In genomic region chr19:61224678-61225525, GRCm38 (mm10) we compare ENCODE assay signal across 9 mouse cellular contexts. TPM values are rescaled to one million over a fixed set of nuclear protein-coding genes. Genes with fewer than 3 reads are reported as not detected.
DNase-seq lines count a peak whose midpoint lies in the region; ATAC-seq lines count a peak whose summit lies in the region.
"Had no signal": no experiment of that assay in that cellular context is flagged by ENCODE, and none has a peak within 500 bp of the region (broad histone marks: within the 10 kb centered on the region; RNA-seq: fewer than 3 reads in every experiment).

No protein-coding gene starts in this region.

- no peak for DNase-seq in frontal cortex, postnatal 36 days (ENCODE audit: low spot score in 2 of 2)
- DNase-seq in urinary bladder, postnatal 14 days (ENCODE audit: low spot score): peak; percentile 12
- DNase-seq in urinary bladder, adult 2 months (ENCODE audit: low spot score): no peak
- peak; percentile 26 to 48 for DNase-seq in kidney, postnatal 4 days

- peaks cover 8% of the 10 kb centered on the region for H3K4me1 ChIP-seq in forebrain, embryonic 16.5 days (replicated peaks; ENCODE audit: control insufficient read depth, insufficient read depth, low read length)
- H3K4me1 ChIP-seq in midbrain, embryonic 13.5 days (replicated peaks): no peaks in the 10 kb centered on the region

- 0 out of 2 replicates have a peak, but pooled peaks have one; percentile 1 for ATAC-seq in frontal cortex, adult (ENCODE audit: low TSS enrichment)
- ATAC-seq in forebrain, embryonic 16.5 days: peak; percentile 6
- ATAC-seq in midbrain, embryonic 13.5 days: peak; percentile 28
- ATAC-seq in monocyte, adult 5-6 weeks (replicated peaks; ENCODE audit: insufficient number of reproducible peaks, low FRiP score, low TSS enrichment, poor library complexity, severe bottlenecking): no peak

- H3K27ac ChIP-seq in forebrain, embryonic 16.5 days (ENCODE audit: low read length): no peak overlapping the region
- H3K27ac ChIP-seq in midbrain, embryonic 13.5 days: no peak overlapping the region

- no peaks in the 10 kb centered on the region for H3K36me3 ChIP-seq in forebrain, embryonic 16.5 days (ENCODE audit: control insufficient read depth, insufficient read depth)
- H3K36me3 ChIP-seq in midbrain, embryonic 13.5 days: no peaks in the 10 kb centered on the region

- peak overlapping the region; percentile 63 for H3K4me2 ChIP-seq in forebrain, embryonic 16.5 days (ENCODE audit: low read length)
- peak overlapping the region; percentile 58 for H3K4me2 ChIP-seq in midbrain, embryonic 13.5 days (replicated peaks)

- 30% methylated on average over 47 of the region's 53 CpGs for WGBS in forebrain, embryonic 16.5 days
- WGBS in midbrain, embryonic 13.5 days: 31% methylated on average over 50 of the region's 53 CpGs

- H3K4me3 ChIP-seq in forebrain, embryonic 16.5 days (replicated peaks; ENCODE audit: low read length): peak overlapping the region; percentile 69
- peak overlapping the region; percentile 58 for H3K4me3 ChIP-seq in midbrain, embryonic 13.5 days (replicated peaks)

- H3K27me3 ChIP-seq in forebrain, embryonic 16.5 days (replicated peaks; ENCODE audit: control insufficient read depth, insufficient read depth, low read length): no peaks in the 10 kb centered on the region
- 0 out of 2 replicates have a peak, but pooled peaks cover 2% of the 10 kb centered on the region for H3K27me3 ChIP-seq in midbrain, embryonic 13.5 days

- H3K9me3 ChIP-seq in forebrain, embryonic 16.5 days (ENCODE audit: control insufficient read depth, low read length): peaks cover 3% of the 10 kb centered on the region; the same call in 1 of the 2 replicates
- H3K9me3 ChIP-seq in midbrain, embryonic 13.5 days: no peaks in the 10 kb centered on the region

- peak overlapping the region; percentile 53 for H3K9ac ChIP-seq in forebrain, embryonic 16.5 days (replicated peaks; ENCODE audit: low read depth, low read length)
- 0 out of 2 replicates have a peak overlapping the region, but pooled peaks have one; percentile 39 for H3K9ac ChIP-seq in midbrain, embryonic 13.5 days (replicated peaks)

RNA-seq across cellular contexts. Expression of gene Csf2ra, which starts 3.3 kb away (rescaled TPM):
- polyA plus RNA-seq in urinary bladder, adult 2 months (2012; rRNA removed): 70.1 and 81.8 TPM in 2 replicates
- polyA plus RNA-seq in forebrain, embryonic 16.5 days (2015; fragmentation: Nextera tagmentation; extraction: Ambion mirVana): 25.3 and 42.4 TPM in 2 replicates
- polyA plus RNA-seq in midbrain, embryonic 13.5 days (2015; fragmentation: Nextera tagmentation; extraction: Ambion mirVana): 38.3 and 41.5 TPM in 2 replicates
- 128 to 198 TPM (median 148 TPM) in 3 replicates for total RNA-seq in monocyte, adult 5-6 weeks (2017)

RNA-seq across cellular contexts. Expression of gene Gm6020, which starts 41.2 kb away (rescaled TPM):
- not detected in 2 replicates for polyA plus RNA-seq in urinary bladder, adult 2 months (2012; rRNA removed)
- not detected in 2 replicates for polyA plus RNA-seq in forebrain, embryonic 16.5 days (2015; fragmentation: Nextera tagmentation; extraction: Ambion mirVana)
- polyA plus RNA-seq in midbrain, embryonic 13.5 days (2015; fragmentation: Nextera tagmentation; extraction: Ambion mirVana): not detected in 2 replicates
- not detected in 3 replicates for total RNA-seq in monocyte, adult 5-6 weeks (2017)
- total RNA-seq: layer of hippocampus, adult 18-20 months had no signal

RNA-seq across cellular contexts. Expression of gene Gm7102, which starts 48.8 kb away (rescaled TPM):
- 0.04 and 0.08 TPM in 2 replicates for polyA plus RNA-seq in urinary bladder, adult 2 months (2012; rRNA removed)
- not detected in 2 replicates for polyA plus RNA-seq in forebrain, embryonic 16.5 days (2015; fragmentation: Nextera tagmentation; extraction: Ambion mirVana)
- 0.13 TPM in 1 of 2 replicates, not detected in the other for polyA plus RNA-seq in midbrain, embryonic 13.5 days (2015; fragmentation: Nextera tagmentation; extraction: Ambion mirVana)
- not detected in 3 replicates for total RNA-seq in monocyte, adult 5-6 weeks (2017)

Comparison
In these comparisons a context has a peak if more than half of its experiments do, and no peak if none do; other contexts are left out.
1. DNase-seq: peak in urinary bladder, postnatal 14 days (single experiment) and kidney, postnatal 4 days (2 of 2); none in frontal cortex, postnatal 36 days (0 of 2) and urinary bladder, adult 2 months (single experiment).